Mouse (Mus musculus) left cerebral cortex, postnatal 36 days (tissue): ENCODE data around the gene Sprr2b. TPM values are rescaled to one million over a fixed set of nuclear protein-coding genes. Genes with fewer than 3 reads are reported as not detected.
"Not testable (repeated sequence)": the region's sequence is repeated elsewhere in the genome, so short reads cannot be mapped to it uniquely, and the experiment has no call there.

ENCODE experiments used
- DNase-seq, 2 experiments: peaks; one replicate each; pipeline ENCODE4 v3.0.0; 2021 to 2022; ENCODE audit warnings: low spot score in 2 of 2, mixed read lengths in 1 of 2
- intact Hi-C: fragments of 180-260 bp; cut with DNase I; formaldehyde crosslinking; loops from one replicate; pipeline ENCODE4 v1.15.1; 2025
- total RNA-seq, 2 experiments: library from RNA; stranded (reverse); gene quantifications; 2 replicates each; pipeline ENCODE4 v1.2.3; 2021

Gene Sprr2b
- not detected for total RNA-seq

DNA sequence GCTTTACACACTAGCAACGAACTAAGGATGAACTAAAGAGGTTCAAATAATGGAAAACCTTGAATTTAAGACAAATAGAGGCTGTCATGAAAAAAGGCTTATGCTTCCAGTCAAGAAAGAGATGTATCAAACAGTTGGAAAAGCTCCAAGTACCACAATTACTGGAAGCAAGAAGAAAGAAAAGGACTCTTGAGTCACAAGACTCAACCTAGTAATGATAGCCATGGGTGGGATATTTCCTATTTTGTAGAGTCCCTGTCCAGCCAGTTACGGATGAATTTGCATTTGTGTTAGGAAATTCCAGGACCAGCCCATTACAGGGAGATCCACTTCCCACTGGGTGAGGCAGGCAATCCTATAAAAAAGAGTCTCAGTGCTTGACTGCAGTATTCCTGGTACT is at the start of gene Sprr2b:
Gene Sprr2b (plus strand): TSS at position 301 of the 400 bp plus-strand sequence.
- intact Hi-C loops, result no loop called here
- no peak for DNase-seq

DNA sequence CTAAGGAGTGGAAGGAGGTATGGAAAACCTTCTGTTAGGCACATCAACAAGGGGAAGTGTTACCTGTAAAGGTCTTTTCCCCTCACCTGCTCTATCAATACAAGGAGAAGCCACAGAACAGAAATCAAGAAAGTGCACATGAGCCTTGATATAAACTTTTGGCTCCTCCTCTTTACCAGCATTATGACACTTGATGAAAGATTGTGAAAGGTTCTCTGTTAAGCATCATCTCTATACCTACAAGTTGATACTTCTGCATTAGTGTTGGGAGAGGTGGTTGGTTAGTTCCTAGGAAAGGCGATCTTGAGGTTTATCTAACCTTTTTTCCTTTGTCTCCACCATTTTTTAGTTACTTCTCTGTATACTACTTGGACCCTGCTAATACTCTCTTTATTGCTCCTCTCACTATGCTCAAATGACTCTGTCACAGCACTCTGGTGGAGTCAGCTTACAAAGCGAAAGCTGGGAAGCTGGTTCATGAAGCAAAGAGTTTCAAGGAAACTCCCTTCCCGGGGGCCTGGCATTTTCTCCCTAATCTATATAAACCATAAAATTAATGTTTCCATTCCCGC is 44.9 kb upstream of the Sprr2b start:
- DNase-seq, intact Hi-C loops: not testable (repeated sequence)

DNA sequence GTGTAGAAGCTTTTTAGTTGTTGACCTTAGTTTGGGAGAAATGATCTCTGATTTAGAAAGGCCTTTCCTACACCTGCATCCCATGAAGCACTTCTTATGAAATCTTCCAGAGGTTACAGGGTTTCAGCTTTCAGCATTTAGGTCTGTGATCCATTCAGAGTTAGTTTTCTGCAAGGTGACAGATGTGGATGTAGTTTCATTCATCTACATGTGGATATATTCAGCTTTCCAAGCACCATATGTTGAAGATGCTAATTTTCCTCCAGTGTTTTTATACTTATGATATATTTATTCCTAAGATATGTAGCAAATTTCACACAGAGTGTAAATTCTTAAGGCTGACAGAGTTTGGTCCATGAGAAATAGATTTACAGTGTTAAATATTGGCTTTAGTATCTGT is 42.9 kb upstream of the Sprr2b start:
- intact Hi-C loops, DNase-seq: not testable (repeated sequence)

GRCm38 (mm10) chr3:92274018-92274417 is 42.4 kb upstream of the Sprr2b start:
- intact Hi-C loops, DNase-seq: not testable (repeated sequence)

GRCm38 (mm10) chr3:92279663-92280062 is 36.8 kb upstream of the Sprr2b start:
- intact Hi-C loops, DNase-seq: not testable (repeated sequence)

DNA sequence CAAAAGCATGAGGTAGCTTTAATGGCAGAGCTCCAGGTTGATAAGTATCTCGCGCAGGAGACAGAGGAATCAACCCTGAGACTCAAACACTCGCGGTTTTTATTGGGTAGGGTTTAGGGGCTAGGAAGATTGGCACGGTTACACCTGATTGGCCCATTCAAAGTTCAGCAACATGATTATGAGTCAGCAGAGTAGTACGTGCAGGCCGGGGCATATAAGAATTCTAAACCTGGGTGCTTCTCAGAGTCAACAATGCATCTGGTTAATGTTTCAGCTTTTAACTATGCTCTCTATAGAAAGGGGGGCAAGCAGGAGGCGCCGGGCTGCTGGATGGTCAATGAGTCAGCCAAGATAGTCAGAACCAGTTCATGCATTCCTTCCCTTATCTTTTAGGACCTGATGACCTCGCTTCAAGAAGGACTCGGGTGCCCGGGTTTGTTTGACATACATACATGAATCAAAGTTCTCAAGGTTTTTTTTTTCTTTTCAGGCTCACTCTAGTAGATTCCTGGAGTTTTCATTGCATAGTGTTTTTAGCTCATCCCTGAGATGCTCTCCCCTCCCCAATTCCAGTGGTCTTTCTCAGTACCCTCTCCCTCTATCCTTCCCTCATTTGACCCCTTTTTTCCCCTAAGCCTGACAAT is 35.3 kb upstream of the Sprr2b start:
- intact Hi-C loops, DNase-seq: not testable (repeated sequence)

GRCm38 (mm10) chr3:92285101-92285500 is 31.3 kb upstream of the Sprr2b start, which contains the start of gene Sprr2a3:
Gene Sprr2a3, plus strand, starts transcription at chr3:92285417.
- DNase-seq, intact Hi-C loops: not testable (repeated sequence)

- DNase-seq, intact Hi-C loops: not testable (repeated sequence)
Measured at GRCm38 (mm10) chr3:92288489-92288888, 27.9 kb upstream of the Sprr2b start.

- no peak for DNase-seq
- intact Hi-C loops, result no loop called here
Measured at GRCm38 (mm10) chr3:92307406-92307805, 9.0 kb upstream of the Sprr2b start.

GRCm38 (mm10) chr3:92317384-92317783 is 964 bp downstream of the Sprr2b start:
- no peak for DNase-seq
- intact Hi-C loops, result no loop called here

DNA sequence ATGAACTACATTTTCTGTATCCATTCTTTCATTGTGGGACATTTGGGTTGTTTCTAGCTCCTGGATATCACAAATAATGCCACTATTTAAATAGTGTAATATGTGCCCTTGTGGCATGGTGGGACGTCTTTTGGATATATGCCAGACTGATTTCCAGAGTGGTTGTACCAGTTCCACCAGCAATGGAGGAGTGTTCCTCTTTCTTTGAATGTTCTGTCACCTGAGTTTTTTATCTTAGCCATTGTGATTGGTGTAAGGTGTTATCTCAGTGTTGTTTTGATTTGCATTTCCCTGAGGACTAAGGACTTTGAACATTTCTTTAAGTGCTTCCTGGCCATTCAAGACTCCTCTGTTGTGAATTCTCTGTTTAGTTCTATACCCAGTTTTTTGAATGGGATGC is 19.9 kb downstream of the Sprr2b start:
- no peak for DNase-seq
- intact Hi-C loops, result no loop called here

- DNase-seq, result no peak
- intact Hi-C loops, result no loop called here
Measured at GRCm38 (mm10) chr3:92338840-92339239, 22.4 kb downstream of the Sprr2b start, which contains the start of gene Sprr2d. Gene Sprr2d, plus strand, starts transcription at chr3:92339140.

DNA sequence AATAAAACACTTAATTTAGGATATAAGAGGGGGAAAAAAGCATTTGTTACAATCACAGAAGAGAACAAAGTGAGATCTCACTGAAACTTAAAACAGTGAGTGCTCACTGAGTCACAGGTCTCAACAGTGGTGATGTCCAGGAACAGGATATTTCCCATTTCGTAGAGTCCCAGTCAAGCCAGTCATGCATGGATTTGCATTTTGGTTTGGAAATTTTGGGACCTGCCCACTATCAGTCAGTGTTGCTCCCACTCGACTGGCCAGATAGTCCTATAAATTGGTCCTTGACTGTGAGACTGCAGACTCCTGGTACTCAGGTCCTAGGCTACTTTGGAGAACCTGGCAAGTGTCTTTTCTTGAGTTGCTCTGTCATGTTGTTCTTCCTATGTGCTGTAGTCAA is 35.4 kb downstream of the Sprr2b start, which contains the start of gene Sprr2e:
Gene Sprr2e (plus strand): TSS at position 301 of the 400 bp plus-strand sequence.
- DNase-seq, result no peak
- intact Hi-C loops, result no loop called here

GRCm38 (mm10) chr3:92361619-92362018 is 45.2 kb downstream of the Sprr2b start:
- no peak for DNase-seq
- intact Hi-C loops, result no loop called here

DNA sequence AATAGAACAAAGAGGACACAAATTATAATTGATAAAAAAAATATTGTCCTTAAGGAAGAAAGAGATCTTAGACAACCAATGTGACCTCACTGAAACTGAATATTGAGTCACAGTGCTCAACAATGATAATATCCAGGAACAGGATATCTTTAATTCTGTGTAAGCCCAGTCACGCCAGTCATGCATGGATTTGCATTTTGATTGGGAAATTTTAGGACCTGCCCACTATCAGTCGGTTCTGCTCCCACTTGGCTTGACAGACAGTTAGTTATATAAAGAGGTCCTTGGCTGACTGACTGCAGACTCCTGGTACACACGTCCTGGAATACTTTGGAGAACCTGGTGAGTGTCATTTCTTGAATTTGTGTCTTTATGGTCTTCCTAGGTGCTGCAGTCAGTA is 48.5 kb downstream of the Sprr2b start, which contains the start of gene Sprr2f:
Gene Sprr2f (plus strand): TSS at position 301 of the 400 bp plus-strand sequence.
- no peak for DNase-seq
- intact Hi-C loops, result no loop called here

Other genes starting within 250 kb of the Sprr2b start
- gene Lor, start 233.5 kb upstream of the Sprr2b start, total RNA-seq, result 1 to 10 TPM; 1.0 to 2.8 TPM
- not detected for gene Prr9, start 192.7 kb upstream of the Sprr2b start, total RNA-seq
- not detected for gene Lelp1, start 173.9 kb upstream of the Sprr2b start, total RNA-seq
- gene Sprr2a1, start 100.8 kb upstream of the Sprr2b start, total RNA-seq, result not detected
- not detected for gene Sprr2a2, start 100.7 kb upstream of the Sprr2b start, total RNA-seq
- not detected for gene Sprr2a3, start 31.2 kb upstream of the Sprr2b start, total RNA-seq
- not detected for gene Sprr2d, start 22.5 kb downstream of the Sprr2b start, total RNA-seq
- gene Sprr2e, start 35.5 kb downstream of the Sprr2b start, total RNA-seq, result not detected
- not detected for gene Sprr2f, start 48.6 kb downstream of the Sprr2b start, total RNA-seq
- gene Sprr2h, start 69.1 kb downstream of the Sprr2b start, total RNA-seq, result not detected
- gene Sprr2i, start 91.4 kb downstream of the Sprr2b start, total RNA-seq, result not detected
- not detected for gene Sprr2j-ps, start 101.5 kb downstream of the Sprr2b start, total RNA-seq
- gene Gm9774, start 112.8 kb downstream of the Sprr2b start, total RNA-seq, result 1 to 10 TPM; 4.2 to 4.9 TPM
- gene Sprr2k, start 116.0 kb downstream of the Sprr2b start, total RNA-seq, result not detected
- gene Sprr1b, start 122.2 kb downstream of the Sprr2b start, total RNA-seq, result not detected
- not detected for gene Sprr3, start 142.1 kb downstream of the Sprr2b start, total RNA-seq
- gene Sprr1a, start 169.3 kb downstream of the Sprr2b start, total RNA-seq, result not detected
- not detected for gene Sprr4, start 183.9 kb downstream of the Sprr2b start, total RNA-seq
- gene 2310046K23Rik, start 217.9 kb downstream of the Sprr2b start, total RNA-seq, result not detected